Mouse (Mus musculus) liver, postnatal 0 days (tissue): Measurements from ENCODE around the gene Dph3.

Experiments used
- CTCF ChIP-seq: sonication (generic); IDR thresholded peaks from 2 replicates; pipeline ENCODE4 v1.5.1; 2016; ENCODE audit warnings: antibody characterized with exemption, low read depth
- EP300 ChIP-seq: IDR thresholded peaks from 2 replicates; pipeline ENCODE4 v1.6.1; 2016; ENCODE audit warnings: antibody characterized with exemption, low read depth, mild to moderate bottlenecking

DNA sequence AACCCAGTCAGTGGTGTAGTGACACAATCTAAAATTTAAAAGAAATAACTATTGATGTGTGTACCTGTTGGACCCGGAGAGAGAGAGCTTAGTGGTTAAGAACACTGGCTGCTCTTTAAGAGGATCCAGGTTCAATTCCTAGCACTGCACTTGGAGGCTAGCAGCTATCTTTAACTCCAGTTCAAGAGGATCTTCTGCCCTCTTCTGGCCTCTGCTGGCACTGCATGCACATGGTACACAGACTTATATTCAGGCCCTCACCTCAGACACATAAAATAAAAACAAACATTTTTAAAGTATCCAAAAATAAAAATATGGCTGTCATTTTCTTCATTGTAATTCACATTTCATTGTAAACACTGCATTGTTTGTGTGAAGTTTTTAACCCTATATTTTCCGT is 28.9 kb downstream of the Dph3 start:
- TF ChIP-seq CTCF (peak; percentile 59), EP300 (no peak)
